Mouse (Mus musculus) stomach, postnatal 0 days (tissue): ENCODE measurements around the gene Olfr389. TPM values are rescaled to one million over a fixed set of nuclear protein-coding genes. Genes with fewer than 3 reads are reported as not detected.

ENCODE experiments used
- ATAC-seq: fragments of 200-750 bp; cut with Nextera tagmentation; 2 replicates; pipeline ENCODE4 v1.8.0; 2017; ENCODE audit not compliant: low FRiP score, low TSS enrichment
- DNase-seq: peaks from one replicate; pipeline ENCODE4 v3.0.0-alpha.2; 2016; ENCODE audit warnings: low spot score
- H3K27ac ChIP-seq: fragments of 300-500 bp; sonication (generic); replicated peaks from 2 replicates; pipeline ENCODE4 v1.5.1; 2014; ENCODE audit warnings: mild to moderate bottlenecking, control low read depth
- H3K27me3 ChIP-seq: fragments of 300-500 bp; sonication (generic); 2 replicates; pipeline ENCODE4 v1.6.1; 2014; ENCODE audit warnings: low read length; ENCODE audit not compliant: control insufficient read depth, insufficient read depth
- H3K36me3 ChIP-seq: fragments of 300-500 bp; sonication (generic); 2 replicates; pipeline ENCODE4 v1.6.1; 2014; ENCODE audit warnings: low read length, mixed read lengths; ENCODE audit not compliant: control insufficient read depth, insufficient read depth
- H3K4me1 ChIP-seq: fragments of 300-500 bp; sonication (generic); replicated peaks from 2 replicates; pipeline ENCODE4 v1.6.1; 2014; ENCODE audit warnings: antibody characterized with exemption; ENCODE audit not compliant: control insufficient read depth, insufficient read depth
- H3K4me2 ChIP-seq: fragments of 300-500 bp; sonication (generic); replicated peaks from 2 replicates; pipeline ENCODE4 v1.6.1; 2014; ENCODE audit warnings: low read depth, mild to moderate bottlenecking, control low read depth, moderate library complexity
- H3K4me3 ChIP-seq: fragments of 300-500 bp; sonication (generic); 2 replicates; pipeline ENCODE4 v1.5.1; 2014; ENCODE audit warnings: low read depth, low read length, control low read depth
- H3K9ac ChIP-seq: fragments of 300-500 bp; sonication (generic); 2 replicates; pipeline ENCODE4 v1.6.1; 2014; ENCODE audit warnings: mild to moderate bottlenecking, low read length, control low read depth, mixed read lengths
- H3K9me3 ChIP-seq: fragments of 300-500 bp; sonication (generic); 2 replicates; pipeline ENCODE4 v1.6.1; 2016; ENCODE audit warnings: low read length; ENCODE audit not compliant: control insufficient read depth
- CTCF ChIP-seq: IDR thresholded peaks from 2 replicates; pipeline ENCODE4 v1.5.1; 2016; ENCODE audit warnings: antibody characterized with exemption, low read depth, mild to moderate bottlenecking, moderate library complexity
- EP300 ChIP-seq: optimal IDR thresholded peaks from 2 replicates; pipeline ENCODE3; 2016; ENCODE audit warnings: antibody characterized with exemption
- WGBS: fragments of 180-500 bp; shearing (Covaris S2); extraction: QIAGEN DNeasy Blood & Tissue Kit; methylation state at CpG from one replicate; pipeline ENCODE4 v1.1.7; 2014; 5-methylcytosine and 5-hydroxymethylcytosine counted together
- polyA plus RNA-seq: library from polyadenylated mRNA; unstranded; fragments of >200 nt; fragmentation: Nextera tagmentation; extraction: Ambion mirVana; gene quantifications from 2 replicates; pipeline ENCODE4 v1.2.1, GENCODE M21; 2015

Olfr389 gene
- not detected in 2 replicates for polyA plus RNA-seq

DNA sequence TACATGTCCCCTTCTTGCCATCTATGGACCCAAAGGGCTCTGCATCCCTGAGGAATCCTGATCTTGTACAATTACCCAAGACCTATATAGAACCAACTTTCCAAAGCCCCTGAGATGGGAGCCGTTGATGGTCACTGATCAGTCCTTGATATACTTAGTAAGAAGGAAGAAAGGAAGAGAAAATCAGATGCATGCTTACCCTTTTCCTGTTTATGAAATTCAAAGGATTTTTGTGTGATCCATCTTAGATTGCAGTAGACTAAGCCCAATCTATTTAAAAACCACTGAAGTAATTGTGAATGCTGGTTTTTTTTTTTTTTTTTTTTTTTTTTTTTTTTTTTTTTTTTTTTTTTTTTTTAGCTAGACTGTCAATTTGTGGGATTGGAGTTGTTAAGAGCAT lies at the start of gene Olfr389:
TSS of gene Olfr389 (minus strand) at position 101 of the 400 bp plus-strand sequence.
- no peak for TF ChIP-seq CTCF
- no peak for TF ChIP-seq EP300
- Histone ChIP-seq H3K27me3 (no peaks in the 10 kb centered on the region), H3K4me1 (no peaks in the 10 kb centered on the region), H3K27ac (no peak within 1 kb of the TSS), H3K4me2 (no peak within 1 kb of the TSS), H3K9me3 (no peaks in the 10 kb centered on the region), H3K9ac (no peak within 1 kb of the TSS), H3K36me3 (no peaks in the 10 kb centered on the region), H3K4me3 (no peak within 1 kb of the TSS)
- ATAC-seq (no peak), DNase-seq (no peak)
- 90% methylated on average over 1 of the region's 1 CpGs for WGBS

DNA sequence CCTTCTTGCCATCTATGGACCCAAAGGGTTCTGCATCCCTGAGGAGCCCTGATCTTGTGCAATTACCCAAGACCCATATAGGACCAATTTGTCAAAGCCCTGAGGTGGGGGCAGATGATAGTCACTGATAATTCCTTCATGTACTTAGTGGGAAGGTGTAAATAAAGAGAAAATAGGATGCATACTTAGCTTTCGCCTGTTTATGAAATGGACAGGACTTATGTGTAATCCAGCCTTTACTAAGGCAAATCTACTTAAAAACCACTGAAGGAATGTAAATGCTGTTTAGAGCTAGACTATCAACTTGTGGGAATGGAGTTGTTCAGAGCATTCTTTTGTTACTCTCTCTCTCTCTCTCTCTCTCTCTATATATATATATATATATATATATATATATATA lies 36.4 kb upstream of the Olfr389 start, which contains the start of gene Olfr392:
TSS of gene Olfr392 (minus strand) at position 101 of the 400 bp plus-strand sequence.
- Histone ChIP-seq H3K4me1 (no peaks in the 10 kb centered on the region), H3K27ac (no peak within 1 kb of the TSS), H3K9ac (no peak within 1 kb of the TSS), H3K27me3 (no peaks in the 10 kb centered on the region), H3K36me3 (no peaks in the 10 kb centered on the region), H3K4me2 (no peak within 1 kb of the TSS), H3K4me3 (no peak within 1 kb of the TSS), H3K9me3 (no peaks in the 10 kb centered on the region)
- DNase-seq (no peak), ATAC-seq (no peak)
- WGBS, result 92% methylated on average over 1 of the region's 1 CpGs
- no peak for TF ChIP-seq EP300
- no peak for TF ChIP-seq CTCF

DNA sequence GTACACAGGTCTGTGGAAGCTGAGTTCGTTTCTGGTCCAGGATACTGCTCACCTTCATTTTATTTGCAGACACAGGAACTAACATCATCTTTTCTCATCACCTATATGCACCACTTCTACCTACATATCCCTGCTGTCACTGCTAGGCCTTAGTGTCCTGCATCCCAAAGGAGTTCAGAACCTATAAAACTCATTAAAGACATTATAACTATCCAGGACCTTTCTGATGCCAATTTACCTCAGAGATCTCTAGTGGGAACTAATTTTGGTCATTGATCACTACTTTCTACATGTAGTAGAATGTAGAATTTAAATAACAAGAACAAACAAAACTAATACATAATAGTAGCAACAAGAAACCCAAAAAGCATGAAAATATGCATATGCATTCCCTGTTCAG lies 22.4 kb upstream of the Olfr389 start, which contains the start of gene Olfr391-ps:
TSS of gene Olfr391-ps (minus strand) at position 101 of the 400 bp plus-strand sequence.
- Histone ChIP-seq H3K4me2 (no peak within 1 kb of the TSS), H3K27me3 (no peaks in the 10 kb centered on the region), H3K4me3 (no peak within 1 kb of the TSS), H3K9me3 (no peaks in the 10 kb centered on the region), H3K36me3 (no peaks in the 10 kb centered on the region), H3K9ac (no peak within 1 kb of the TSS), H3K4me1 (no peaks in the 10 kb centered on the region), H3K27ac (no peak within 1 kb of the TSS)
- ATAC-seq (no peak), DNase-seq (no peak)
- 11% methylated on average over 1 of the region's 1 CpGs for WGBS
- TF ChIP-seq EP300, result no peak
- TF ChIP-seq CTCF, result no peak

DNA sequence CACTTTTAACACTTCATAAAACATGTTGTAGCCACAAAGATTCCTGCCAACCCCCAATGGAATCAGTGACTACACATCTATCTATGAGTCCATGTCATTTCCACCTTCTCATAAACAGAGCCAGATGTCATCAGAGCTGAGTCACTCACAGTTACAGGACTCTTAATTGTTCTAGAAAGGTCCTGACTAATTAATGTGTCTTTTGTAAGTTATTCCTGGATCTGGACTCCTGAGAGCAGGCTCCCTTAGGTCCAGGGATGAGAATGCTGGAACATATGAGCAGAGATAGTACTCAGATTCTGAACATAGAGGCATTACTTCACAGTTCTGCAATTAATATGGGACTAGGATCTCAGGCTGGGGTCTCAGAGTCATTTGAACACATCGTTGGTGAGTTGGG lies 2.2 kb upstream of the Olfr389 start, which contains the start of gene Olfr390:
TSS of gene Olfr390 (plus strand) at position 301 of the 400 bp plus-strand sequence.
- Histone ChIP-seq H3K9me3 (no peaks in the 10 kb centered on the region), H3K4me2 (no peak within 1 kb of the TSS), H3K4me3 (no peak within 1 kb of the TSS), H3K27me3 (no peaks in the 10 kb centered on the region), H3K36me3 (no peaks in the 10 kb centered on the region), H3K27ac (no peak within 1 kb of the TSS), H3K4me1 (no peaks in the 10 kb centered on the region), H3K9ac (no peak within 1 kb of the TSS)
- no peak for DNase-seq
- 53% methylated on average over 1 of the region's 1 CpGs for WGBS
- ATAC-seq, result no peak
- TF ChIP-seq EP300 (no peak), CTCF (no peak)

DNA sequence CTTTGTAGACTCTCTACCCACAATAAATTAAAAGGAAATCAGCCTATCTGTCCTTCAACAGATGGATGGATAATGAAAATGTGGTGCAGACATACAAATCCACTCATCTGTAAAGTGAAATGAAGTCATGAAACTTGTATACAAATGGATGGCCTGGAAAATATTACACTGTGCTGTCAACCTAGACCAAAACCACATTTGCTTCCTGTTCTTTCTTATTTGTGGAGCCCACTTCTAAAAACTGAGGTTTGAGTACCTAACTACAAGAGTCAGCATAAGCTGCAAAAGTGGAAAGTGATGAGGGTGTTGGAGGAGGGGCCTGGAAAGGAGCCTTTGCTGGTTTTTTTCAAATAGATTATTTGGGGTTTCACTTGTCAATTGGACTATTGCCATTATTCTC lies 21.4 kb downstream of the Olfr389 start:
- no peak overlapping the region for H3K27ac ChIP-seq
- no peaks in the 10 kb centered on the region for H3K9me3 ChIP-seq
- no peaks in the 10 kb centered on the region for H3K4me1 ChIP-seq
- H3K36me3 ChIP-seq, result no peaks in the 10 kb centered on the region
- no peak overlapping the region for H3K4me2 ChIP-seq
- no peaks in the 10 kb centered on the region for H3K27me3 ChIP-seq
- no peak for ATAC-seq
- H3K4me3 ChIP-seq, result no peak overlapping the region
- no peak for TF ChIP-seq CTCF
- TF ChIP-seq EP300, result no peak
- no peak overlapping the region for H3K9ac ChIP-seq
- DNase-seq, result no peak

Other genes starting within 250 kb of the Olfr389 start
- not detected in 2 replicates for gene Olfr385, start 187.7 kb downstream of the Olfr389 start, polyA plus RNA-seq
- gene Olfr384, start 182.1 kb downstream of the Olfr389 start, polyA plus RNA-seq, result not detected in 2 replicates
- not detected in 2 replicates for gene Zfp735, start 91.9 kb downstream of the Olfr389 start, polyA plus RNA-seq
- not detected in 2 replicates for gene Olfr390, start 2.3 kb upstream of the Olfr389 start, polyA plus RNA-seq
- not detected in 2 replicates for gene Olfr391-ps, start 22.3 kb upstream of the Olfr389 start, polyA plus RNA-seq
- gene Olfr392, start 36.3 kb upstream of the Olfr389 start, polyA plus RNA-seq, result not detected in 2 replicates
- gene Olfr393, start 70.7 kb upstream of the Olfr389 start, polyA plus RNA-seq, result not detected in 2 replicates
- not detected in 2 replicates for gene Olfr394, start 110.1 kb upstream of the Olfr389 start, polyA plus RNA-seq
- gene Olfr395, start 128.6 kb upstream of the Olfr389 start, polyA plus RNA-seq, result not detected in 2 replicates
- gene Olfr23, start 156.0 kb upstream of the Olfr389 start, polyA plus RNA-seq, result 0.08 TPM in 1 of 2 replicates, not detected in the other
- not detected in 2 replicates for gene Olfr397, start 180.1 kb upstream of the Olfr389 start, polyA plus RNA-seq
- gene Olfr398, start 209.7 kb upstream of the Olfr389 start, polyA plus RNA-seq, result 0.01 TPM in 1 of 2 replicates, not detected in the other